Mouse (Mus musculus) frontal cortex, postnatal 36 days (tissue): Measurements from ENCODE around the gene Cyp2ab1.
"Not testable (repeated sequence)": the region's sequence is repeated elsewhere in the genome, so short reads cannot be mapped to it uniquely, and the experiment has no call there.

ENCODE experiments used
- DNase-seq, 2 experiments: peaks; one replicate each; pipeline ENCODE4 v3.0.0; 2022; ENCODE audit warnings: low spot score in 2 of 2

The Cyp2ab1 gene

DNA sequence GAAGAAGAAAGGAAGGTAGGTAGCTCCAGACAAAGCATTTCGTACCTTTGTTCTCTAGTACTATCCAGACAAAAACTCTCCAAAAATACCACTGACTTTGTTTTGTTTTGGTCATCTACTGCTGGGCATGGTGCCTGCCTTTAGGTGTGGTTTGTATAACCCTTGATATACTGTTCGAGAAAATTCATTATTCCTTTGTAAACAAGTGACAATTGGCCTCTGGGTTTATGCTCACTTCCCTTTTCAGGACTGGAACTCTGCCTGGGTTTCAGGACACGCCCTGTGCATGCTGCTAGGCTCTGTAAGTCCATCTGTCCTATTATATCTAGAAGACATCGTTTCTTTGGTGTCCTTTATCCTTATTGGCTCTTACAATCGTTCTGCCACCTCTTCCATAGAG is at the start of gene Cyp2ab1:
Gene Cyp2ab1 (minus strand): TSS at position 119 of the 400 bp plus-strand sequence.
- no peak for DNase-seq

DNA sequence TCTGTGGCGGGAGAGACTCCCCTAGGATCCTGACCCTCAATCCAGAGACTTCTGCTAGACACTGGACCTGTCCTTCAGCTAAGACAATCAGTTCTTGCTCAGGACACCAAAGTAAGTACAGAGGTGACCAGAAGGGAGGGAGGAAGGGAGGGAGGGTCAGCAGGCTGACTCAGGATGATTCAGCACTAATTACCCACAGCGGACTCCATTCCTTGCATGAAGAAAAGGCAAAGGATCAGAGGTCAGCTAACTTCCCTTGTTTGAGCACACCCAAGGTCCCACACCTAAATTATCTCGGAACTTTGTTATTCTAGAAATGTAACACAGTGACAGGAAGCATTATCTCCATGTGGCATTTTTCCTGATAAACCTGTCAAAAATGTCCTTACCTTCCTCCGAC is 46.5 kb upstream of the Cyp2ab1 start:
- DNase-seq, result no peak

DNA sequence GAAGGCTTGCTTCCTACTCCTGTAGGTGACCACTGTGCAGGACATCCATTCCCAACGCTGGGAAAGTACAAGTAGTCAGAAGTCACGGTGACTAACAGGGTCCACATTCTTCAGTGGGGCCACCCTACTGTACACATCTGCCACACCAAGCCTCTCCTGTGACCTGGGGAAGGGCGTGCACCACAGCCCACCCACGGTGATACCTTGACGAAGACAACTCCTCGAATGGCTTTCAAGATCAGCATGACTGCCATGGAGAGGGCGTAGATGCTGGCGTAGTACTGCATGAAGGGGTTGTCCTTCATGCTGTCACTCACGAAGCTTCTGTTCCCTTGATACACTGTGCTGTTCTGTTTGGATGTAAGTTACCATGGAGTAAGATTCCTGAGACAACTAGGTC is 43.0 kb upstream of the Cyp2ab1 start:
- no peak for DNase-seq

DNA sequence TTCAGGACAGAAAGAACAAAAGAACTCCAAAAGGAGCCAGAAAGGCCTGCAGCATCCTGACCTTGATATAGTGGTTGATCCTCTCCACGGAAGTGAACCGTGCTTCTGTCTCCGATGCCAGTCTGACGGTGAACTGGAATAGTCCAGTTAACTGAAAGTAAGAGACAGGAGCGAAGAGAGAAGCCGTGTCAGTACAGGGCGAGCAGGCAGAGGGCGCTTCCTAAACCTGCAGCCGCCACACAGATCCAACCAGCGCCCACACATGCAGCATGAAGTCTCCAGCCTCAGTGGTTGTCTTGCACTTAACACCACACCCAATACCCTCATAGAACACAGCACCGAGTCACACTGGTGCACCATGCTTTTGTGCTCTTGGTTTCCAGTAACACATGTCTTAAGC is 36.9 kb upstream of the Cyp2ab1 start:
- DNase-seq, result no peak

DNA sequence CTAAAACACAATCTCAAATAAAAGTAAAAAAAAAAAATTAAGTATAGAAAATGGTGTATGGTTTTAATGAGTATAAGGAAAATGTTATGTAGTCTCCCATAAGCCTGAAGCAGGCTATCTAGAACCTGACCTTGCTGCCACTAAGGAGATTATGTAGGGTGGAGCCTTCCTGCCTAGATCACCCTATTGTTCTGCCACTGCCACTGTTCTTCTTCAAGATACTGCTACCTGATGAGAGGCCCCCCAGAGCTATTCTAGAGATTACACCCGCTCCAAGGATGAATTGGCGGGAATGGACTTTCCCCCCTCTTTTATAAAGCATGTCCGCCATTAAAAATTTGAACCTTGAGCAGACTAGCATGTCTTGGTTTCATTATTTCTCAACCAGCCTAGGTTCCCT is 36.3 kb upstream of the Cyp2ab1 start:
- not testable (repeated sequence) for DNase-seq

DNA sequence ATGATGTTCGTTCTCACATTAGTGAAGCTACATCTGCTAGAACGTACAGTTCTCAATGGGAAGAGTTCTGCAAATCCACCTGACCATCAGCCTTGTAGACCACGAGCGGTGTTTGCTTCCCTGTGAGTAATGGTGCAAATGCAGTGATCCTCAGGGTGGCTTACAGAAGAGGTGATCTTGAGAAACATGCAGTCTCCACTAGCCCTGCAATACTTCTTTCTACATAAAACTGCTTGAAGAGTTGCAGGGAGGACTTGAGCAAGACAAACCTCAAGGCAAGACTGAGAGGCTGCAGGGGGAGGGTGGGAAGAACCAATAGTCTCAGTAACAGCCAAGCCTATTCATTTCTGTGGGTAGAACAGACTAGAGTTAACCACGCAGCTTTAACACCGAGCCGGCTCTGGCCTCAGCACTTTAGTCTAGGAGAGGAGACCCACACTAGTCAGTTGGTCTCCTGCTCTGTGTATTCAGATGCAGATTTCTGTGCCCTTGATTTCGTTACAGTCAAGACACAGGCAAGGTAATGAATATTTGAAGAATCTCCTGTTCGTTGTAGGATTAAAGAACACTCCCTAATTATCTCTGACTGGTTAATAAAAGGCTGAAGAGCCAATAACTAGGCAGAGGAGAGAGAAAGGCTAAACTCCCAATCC is 34.6 kb upstream of the Cyp2ab1 start:
- DNase-seq, result no peak

DNA sequence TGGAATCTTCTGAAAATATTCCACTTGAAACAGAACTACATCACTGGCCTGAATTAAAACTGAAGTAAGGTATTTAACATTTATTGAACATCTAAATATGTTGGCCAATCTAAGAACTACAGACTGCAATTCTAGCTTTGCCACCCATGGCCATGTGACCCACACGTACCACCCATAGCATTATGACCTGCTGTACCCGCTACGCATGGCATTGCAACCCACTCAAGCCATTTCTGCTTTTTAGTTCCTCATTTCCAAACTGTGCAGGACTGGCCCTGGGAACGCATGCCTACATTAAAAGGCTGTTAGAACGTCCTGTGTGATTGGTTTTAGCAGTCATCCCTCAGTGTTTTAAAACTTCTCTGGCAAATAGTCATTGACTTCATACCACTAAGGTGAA is 32.6 kb upstream of the Cyp2ab1 start:
- no peak for DNase-seq

DNA sequence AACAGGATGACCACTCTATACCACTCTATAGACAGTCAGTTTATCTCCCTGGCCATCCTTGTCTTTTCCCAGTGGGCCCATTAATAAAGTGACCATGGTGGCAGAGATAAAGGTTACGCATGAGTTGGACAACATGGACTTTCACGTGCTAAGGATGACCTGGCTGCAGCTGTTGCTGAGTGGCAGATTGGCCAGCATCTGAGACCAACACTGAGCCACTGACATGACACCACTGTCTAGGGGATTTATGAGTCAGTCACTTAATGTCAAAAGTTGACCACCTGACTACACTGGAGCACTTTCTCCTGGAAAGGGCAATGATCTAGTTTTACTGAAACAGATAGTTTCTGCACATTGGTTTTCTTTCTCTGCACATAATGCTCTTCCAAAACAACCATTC is 29.6 kb upstream of the Cyp2ab1 start:
- DNase-seq, result no peak

DNA sequence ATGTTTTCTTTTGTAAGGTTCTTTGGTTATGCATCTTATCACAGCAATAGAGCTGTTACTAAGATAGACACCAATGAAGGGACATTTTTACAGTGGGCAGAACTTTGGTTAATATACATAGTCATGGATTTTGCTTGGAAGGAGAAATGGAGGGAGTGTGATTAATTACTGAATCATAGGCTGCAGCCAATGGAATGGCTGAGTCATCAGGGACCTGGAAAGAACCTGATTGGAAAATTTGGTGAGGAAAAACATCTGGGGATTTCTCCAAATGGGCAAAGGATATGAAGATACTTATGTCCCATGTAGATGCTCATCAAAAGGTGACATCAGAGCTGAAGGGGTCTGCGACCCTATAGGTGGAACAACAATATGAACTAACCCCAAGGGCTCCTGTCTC is 28.8 kb upstream of the Cyp2ab1 start:
- no peak for DNase-seq

DNA sequence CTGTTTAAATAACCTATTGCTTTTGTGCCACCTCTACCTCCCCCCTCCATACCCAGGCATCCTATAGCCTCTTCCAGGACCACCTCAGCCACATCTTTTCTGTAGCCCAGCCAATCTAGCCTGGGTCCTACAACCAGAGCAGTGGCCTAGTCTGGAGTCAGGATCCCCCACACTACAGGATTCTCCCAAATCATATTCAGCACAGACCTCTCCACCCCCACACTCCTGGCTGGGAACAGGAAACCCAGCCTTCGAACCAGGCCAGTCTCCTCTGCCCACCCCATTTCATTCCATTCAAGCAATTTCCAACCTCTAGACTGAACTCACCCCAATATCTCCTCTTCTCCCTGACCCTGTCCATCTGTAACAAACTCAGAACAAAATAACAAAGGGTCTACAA is 20.3 kb upstream of the Cyp2ab1 start:
- no peak for DNase-seq

DNA sequence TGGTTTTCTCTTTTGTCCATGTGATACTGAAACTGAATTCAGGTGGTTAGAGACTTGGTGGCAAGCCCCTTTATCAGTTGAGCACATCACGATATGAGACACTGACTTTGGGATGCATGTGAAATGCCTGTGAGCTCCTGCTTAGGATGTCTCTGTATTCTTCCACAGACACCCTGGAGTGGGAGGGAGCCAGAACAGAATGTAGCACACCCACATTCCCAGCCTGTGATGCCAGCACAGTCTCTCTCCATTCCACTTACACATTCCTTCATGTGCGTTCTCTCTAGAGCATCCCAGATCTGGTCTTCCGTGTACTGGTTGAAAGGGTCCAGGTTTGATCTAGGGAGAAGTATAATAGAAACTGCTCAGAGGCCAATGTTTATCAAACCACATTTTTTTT is 13.4 kb upstream of the Cyp2ab1 start:
- DNase-seq, result peak; percentile 66 to 86

DNA sequence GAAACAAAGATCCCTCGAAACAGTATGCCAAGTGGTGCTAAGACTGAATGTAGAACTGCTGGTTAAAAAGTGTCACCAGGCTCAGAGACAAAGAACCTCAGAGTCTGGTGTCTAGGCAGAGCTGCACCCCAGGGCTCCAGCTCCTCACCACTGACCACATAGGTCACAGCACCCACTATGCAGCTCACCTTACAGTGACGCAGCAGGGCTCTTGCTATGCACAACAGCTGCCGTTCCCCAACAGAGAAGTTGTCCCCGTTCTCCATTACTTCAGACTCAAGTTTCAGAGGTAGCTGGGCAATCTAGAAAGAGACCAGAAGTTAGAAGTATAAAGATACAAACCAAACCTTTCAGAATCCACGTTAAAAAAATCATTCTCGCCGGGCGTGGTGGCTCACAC is 9.7 kb upstream of the Cyp2ab1 start:
- no peak for DNase-seq

DNA sequence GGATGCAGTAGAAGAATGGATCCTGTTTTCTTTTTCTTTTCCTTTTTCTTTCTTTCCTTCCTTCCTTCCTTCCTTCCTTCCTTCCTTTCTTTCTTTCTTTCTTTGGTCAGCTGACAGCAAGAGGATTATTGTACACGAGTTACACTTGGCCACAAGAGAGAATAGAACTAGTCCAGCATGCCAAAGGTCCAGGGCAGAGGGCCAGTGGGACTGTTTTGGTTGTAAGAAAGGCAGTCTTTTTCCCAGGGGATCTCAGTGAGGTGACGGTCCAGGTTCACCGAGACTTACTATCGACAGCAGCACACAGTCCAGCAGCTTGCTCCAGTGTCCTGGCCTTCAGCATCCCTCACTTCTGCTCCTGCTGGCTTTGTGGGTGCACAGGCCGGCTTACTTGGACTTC is 3.1 kb upstream of the Cyp2ab1 start:
- DNase-seq, result no peak

DNA sequence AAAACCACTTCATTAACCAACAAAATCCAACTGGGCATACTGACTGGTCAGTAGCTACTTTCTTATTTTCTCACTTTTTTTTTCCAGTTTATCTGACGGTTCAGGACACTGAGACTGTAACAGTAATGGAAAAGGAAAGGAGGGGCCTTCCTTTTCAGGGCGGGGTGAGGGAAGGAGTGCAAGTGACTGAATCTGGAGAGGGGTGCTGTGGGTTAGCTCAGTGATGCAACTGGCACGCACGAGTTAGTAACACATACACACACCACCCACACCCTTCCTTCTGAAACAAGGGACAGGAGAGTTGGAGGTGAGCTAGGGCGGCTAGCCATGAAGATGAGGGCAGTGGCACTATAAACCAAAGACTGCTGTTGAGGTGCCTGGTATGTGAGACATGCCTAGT is 1.3 kb downstream of the Cyp2ab1 start:
- DNase-seq, result no peak

DNA sequence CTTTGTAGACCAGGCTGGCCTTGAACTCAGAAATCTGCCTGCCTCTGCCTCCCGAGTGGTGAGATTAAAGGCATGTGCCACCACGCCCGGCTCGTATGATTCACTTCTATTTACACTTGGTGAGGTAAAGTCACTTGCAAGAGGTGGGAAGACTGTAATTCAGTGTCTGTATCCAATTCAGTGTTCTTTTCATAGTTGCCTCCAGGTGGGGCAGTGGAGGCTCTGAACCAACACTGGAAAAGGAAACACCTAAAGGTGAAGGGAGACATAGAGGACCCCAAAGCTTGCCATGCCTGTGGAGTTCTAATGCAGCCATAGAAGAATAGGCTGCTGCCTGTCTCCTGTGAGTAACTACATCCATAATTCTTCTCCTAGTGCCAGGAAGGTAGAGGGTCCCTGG is 2.9 kb downstream of the Cyp2ab1 start:
- DNase-seq, result no peak

DNA sequence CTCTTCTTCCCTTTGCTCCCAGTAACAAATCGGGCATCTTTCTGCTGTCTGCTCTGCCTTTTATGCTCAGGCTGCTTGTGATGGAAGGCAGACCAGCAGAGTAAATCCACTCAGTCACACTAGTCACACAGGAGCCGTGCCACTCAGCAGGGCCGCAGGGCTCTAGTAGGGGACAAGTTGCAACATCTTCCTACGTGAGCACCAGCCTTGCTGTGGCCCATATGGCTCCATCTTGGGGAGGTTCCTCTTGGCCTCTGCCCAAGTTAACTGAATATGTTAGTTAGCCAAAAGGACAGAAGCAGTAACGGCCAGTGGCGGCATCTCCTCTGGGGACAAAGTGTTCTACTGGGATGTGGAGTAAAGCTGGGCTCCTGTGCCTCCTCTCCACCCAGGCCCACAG is 8.4 kb downstream of the Cyp2ab1 start:
- no peak for DNase-seq

DNA sequence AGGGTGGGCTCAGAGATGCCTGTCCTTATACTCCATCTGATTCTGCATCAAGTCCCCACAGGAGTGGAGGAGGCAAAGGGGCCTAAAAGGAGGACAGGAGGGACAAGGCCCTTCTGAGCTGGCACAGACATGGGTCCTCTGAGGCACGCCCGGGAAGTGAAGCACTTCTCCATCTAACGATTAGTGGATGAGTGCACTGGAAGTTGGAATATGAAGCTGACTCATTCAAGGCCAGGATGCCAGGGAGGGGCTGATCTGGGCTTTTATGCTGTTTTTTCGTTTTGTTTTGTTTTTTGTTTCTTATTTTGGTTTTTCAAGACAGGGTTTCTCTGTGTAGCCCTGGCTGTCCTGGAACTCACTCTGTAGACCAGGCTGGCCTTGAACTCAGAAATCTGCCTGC is 9.9 kb downstream of the Cyp2ab1 start:
- DNase-seq, result no peak

DNA sequence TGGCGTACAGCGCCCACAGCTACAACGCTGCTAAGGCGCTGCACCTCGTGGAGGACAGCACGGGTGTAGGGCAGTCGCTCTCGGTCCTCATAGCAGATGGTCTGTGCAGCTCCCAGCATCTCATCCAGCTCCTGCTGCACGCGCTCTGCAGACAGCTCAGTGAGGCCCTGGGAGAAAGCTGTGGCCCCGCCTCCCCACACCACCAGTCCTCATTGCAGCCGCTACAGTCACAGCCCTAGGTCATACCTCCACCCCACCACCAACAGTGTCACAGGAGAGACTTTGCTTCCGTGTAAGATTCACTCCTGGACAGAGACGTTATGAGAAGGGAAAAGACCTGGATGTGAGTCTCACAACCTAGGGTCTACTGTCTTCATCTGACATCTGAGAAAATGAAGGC is 12.9 kb downstream of the Cyp2ab1 start:
- DNase-seq, result no peak

DNA sequence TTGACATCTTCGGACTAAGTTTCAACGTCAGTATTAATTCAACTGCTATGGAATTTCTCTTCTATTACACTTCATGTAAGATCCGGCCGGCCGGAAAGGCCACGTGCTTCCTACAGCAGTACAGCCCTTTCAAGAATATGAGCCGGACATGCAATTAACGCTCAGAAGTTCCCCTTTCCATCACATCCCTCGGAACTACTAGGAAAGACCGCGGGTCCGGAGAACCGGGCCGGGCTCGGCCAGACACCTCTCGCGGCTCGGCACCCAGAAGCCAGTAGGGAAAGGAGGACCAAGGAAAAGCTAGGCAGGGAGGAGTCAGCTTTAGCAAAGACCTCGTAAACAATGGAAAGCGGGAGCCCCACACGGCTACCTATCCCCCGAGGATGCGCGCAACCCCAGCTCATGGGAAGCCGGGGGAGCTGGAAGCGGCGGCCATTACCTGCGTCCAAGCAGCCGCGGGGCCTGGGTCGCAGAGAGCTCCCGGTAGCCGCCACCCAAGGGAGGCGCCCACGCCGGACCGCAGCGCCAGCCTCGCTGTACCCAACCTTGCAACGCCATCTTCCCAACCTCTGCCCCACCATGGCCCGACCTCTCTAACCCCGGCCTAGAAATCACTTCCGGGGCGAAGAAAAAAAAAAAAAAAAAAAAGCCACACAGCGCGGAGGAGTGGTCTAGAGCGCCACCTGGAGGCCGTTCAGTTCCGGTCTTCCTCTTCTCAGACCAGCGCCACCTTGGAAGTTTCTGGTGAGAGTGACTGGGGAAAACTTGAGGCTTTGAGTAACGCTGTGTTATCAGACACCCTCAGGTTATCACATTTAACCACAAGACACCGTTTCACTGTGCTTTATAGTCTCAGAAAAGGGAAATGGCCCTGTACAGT is 23.2 kb downstream of the Cyp2ab1 start, which contains the start of gene Parl:
Gene Parl (minus strand): TSS at position 618 of the 880 bp plus-strand sequence.
- DNase-seq, result peak; percentile 78 to 81

DNA sequence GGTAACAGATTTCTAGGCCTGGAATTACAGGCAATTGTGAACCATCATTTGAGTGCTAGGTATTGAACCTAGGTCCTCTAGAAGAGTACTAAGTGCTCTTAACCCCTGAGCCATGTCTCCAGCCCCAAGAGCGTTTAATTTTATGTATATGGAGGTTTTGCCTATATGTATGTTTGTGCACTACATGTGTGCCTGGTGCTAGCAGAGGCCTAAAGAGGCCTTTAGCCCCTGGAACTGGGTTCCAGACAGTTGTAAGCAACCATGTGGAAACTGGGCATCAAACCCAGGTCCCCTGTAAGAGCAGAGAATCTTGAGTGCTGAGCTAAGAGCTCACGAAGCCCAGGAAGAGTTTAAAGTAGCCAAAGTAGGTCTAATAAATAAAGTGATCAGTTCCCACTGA is 25.1 kb downstream of the Cyp2ab1 start:
- no peak for DNase-seq

DNA sequence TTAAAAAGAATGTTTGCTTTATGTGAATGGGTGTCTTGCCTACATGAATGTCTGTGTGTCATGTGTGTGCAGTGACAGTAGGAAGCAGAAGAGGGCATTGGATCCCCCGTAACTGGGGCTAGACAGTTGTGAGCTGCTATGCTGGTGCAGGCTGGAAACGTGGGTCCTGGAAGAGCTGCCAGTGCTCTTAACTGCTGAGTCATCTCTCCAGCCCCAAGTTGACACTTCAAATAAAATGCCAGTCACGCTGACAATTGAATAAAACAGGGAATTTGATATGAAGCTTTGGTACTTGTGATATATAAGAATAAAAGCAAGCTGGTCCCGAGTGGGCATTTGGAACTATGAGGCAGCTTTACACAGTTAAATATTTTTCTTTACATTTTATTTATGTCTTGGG is 45.0 kb downstream of the Cyp2ab1 start:
- DNase-seq, result no peak

DNA sequence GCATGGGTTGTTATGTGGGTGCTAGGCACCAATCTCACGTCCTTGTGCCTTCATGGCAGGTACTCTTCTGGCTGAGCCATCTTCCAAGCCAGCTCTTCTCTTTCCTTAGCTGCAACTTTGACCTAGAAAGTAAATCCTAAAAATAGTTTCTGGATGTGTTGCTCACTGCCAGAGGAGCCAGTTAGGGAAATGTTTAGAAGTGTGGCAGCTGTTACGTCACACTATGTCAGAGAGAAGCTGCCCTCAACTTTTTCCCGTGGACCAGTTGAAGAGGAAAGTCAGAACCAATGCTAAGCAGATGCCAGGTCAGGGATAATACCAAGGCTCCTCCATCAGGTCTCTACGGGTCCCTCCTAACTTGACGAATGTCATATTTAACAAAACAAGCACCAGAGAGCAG is 45.8 kb downstream of the Cyp2ab1 start:
- DNase-seq, result no peak

DNA sequence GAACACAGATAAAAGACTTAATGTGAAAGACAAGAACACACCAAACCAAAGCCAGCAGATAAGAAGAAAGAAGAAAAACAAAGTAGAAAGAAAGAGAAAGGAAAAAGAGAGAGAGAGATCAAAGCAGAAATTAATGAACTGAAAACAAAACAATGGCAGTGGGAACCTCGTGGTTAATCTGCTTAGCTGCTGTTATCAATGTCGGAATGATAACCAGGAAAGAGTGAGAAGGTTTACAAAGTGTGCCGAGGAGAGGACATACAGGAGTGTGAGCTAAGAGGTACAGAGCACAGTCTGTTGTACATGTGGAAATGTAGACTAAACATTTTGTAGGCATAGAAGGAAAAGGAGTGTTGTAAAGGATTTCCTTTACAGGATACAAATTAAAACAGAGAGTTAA is 52.2 kb downstream of the Cyp2ab1 start:
- no peak for DNase-seq
